Mouse (Mus musculus): ENCODE measurements around the gene Kif2a. TPM values are rescaled to one million over a fixed set of nuclear protein-coding genes. Genes with fewer than 3 reads are reported as not detected.

Gene Kif2a
- total RNA-seq (2021): 10 to 100 TPM; 20.4 to 30.3 TPM
- long read RNA-seq, experiment 1, full-length matches to known transcripts: 3 of 9 reads
- long read RNA-seq, experiment 1, partial matches to known transcripts: 4 of 9 reads
- long read RNA-seq, experiment 1, other reads (novel, unspliced or antisense): 2 of 9 reads
- long read RNA-seq, experiment 2, full-length matches to known transcripts: 3 of 11 reads
- long read RNA-seq, experiment 2, partial matches to known transcripts: 5 of 11 reads
- long read RNA-seq, experiment 2, other reads (novel, unspliced or antisense): 3 of 11 reads

- H3K27ac ChIP-seq: peak within 1 kb of the TSS; percentile 94
- TF ChIP-seq CTCF (IDR thresholded peaks at IDR 0.05): peak; percentile 22; the same call in 1 of the 2 replicates
- peak within 1 kb of the TSS; percentile 96 for H3K4me3 ChIP-seq
- intact Hi-C loops (cut with DNase I): loop anchor here (2.0 to 10.0 kb wide), 2 partner anchors 75 to 1133 kb away; partner anchors contain the start of genes Dimt1, Ercc8 and Ndufaf2
- DNase-seq: peak; percentile 60
Observed at GRCm38 (mm10) chr13:107021461-107022265, at the start of gene Kif2a. Kif2a (minus strand) TSS chr13:107022126.

GRCm38 (mm10) chr13:107069061-107069460 lies 47.1 kb upstream of the Kif2a start:
- no peak for DNase-seq
- Histone ChIP-seq H3K27ac (no peak overlapping the region), H3K4me3 (no peak overlapping the region)
- TF ChIP-seq CTCF (IDR thresholded peaks at IDR 0.05): no peak
- intact Hi-C loops (cut with DNase I): no loop called here

- no peak for DNase-seq
- no peak overlapping the region for H3K4me3 ChIP-seq
- TF ChIP-seq CTCF (IDR thresholded peaks at IDR 0.05): no peak
- H3K27ac ChIP-seq: no peak overlapping the region
- intact Hi-C loops (cut with DNase I): no loop called here
Observed at GRCm38 (mm10) chr13:107065098-107065855, 43.4 kb upstream of the Kif2a start.

GRCm38 (mm10) chr13:107064263-107064662 lies 42.3 kb upstream of the Kif2a start:
- Histone ChIP-seq H3K4me3 (no peak overlapping the region), H3K27ac (no peak overlapping the region)
- DNase-seq: no peak
- no peak for TF ChIP-seq CTCF (IDR thresholded peaks at IDR 0.05)
- intact Hi-C loops (cut with DNase I): no loop called here

- DNase-seq: no peak
- Histone ChIP-seq H3K4me3 (no peak overlapping the region), H3K27ac (no peak overlapping the region)
- intact Hi-C loops (cut with DNase I): no loop called here
- TF ChIP-seq CTCF (IDR thresholded peaks at IDR 0.05): no peak
Observed at GRCm38 (mm10) chr13:107063115-107063807, 41.3 kb upstream of the Kif2a start.

GRCm38 (mm10) chr13:107060098-107060497 lies 38.2 kb upstream of the Kif2a start:
- Histone ChIP-seq H3K27ac (no peak overlapping the region), H3K4me3 (no peak overlapping the region)
- DNase-seq: no peak
- no peak for TF ChIP-seq CTCF (IDR thresholded peaks at IDR 0.05)
- intact Hi-C loops (cut with DNase I): no loop called here

GRCm38 (mm10) chr13:107059460-107059859 lies 37.5 kb upstream of the Kif2a start:
- intact Hi-C loops (cut with DNase I): no loop called here
- no peak for TF ChIP-seq CTCF (IDR thresholded peaks at IDR 0.05)
- H3K4me3 ChIP-seq: no peak overlapping the region
- DNase-seq: no peak
- no peak overlapping the region for H3K27ac ChIP-seq

- no peak for DNase-seq
- Histone ChIP-seq H3K27ac (no peak overlapping the region), H3K4me3 (no peak overlapping the region)
- intact Hi-C loops (cut with DNase I): no loop called here
- TF ChIP-seq CTCF (IDR thresholded peaks at IDR 0.05): peak; percentile 20; the same call in 1 of the 2 replicates
Observed at GRCm38 (mm10) chr13:107056318-107056717, 34.4 kb upstream of the Kif2a start.

GRCm38 (mm10) chr13:107054496-107054895 lies 32.6 kb upstream of the Kif2a start:
- no peak for DNase-seq
- Histone ChIP-seq H3K4me3 (no peak overlapping the region), H3K27ac (no peak overlapping the region)
- intact Hi-C loops (cut with DNase I): no loop called here
- TF ChIP-seq CTCF (IDR thresholded peaks at IDR 0.05): no peak

- no peak overlapping the region for H3K4me3 ChIP-seq
- no peak for DNase-seq
- TF ChIP-seq CTCF (IDR thresholded peaks at IDR 0.05): no peak
- intact Hi-C loops (cut with DNase I): no loop called here
- H3K27ac ChIP-seq: no peak overlapping the region
Observed at GRCm38 (mm10) chr13:107051342-107051741, 29.4 kb upstream of the Kif2a start.

- TF ChIP-seq CTCF (IDR thresholded peaks at IDR 0.05): no peak
- no peak for DNase-seq
- Histone ChIP-seq H3K4me3 (no peak overlapping the region), H3K27ac (no peak overlapping the region)
- intact Hi-C loops (cut with DNase I): no loop called here
Observed at GRCm38 (mm10) chr13:107044229-107044628, 22.3 kb upstream of the Kif2a start.

- intact Hi-C loops (cut with DNase I): no loop called here
- Histone ChIP-seq H3K4me3 (no peak overlapping the region), H3K27ac (no peak overlapping the region)
- DNase-seq: no peak
- no peak for TF ChIP-seq CTCF (IDR thresholded peaks at IDR 0.05)
Observed at GRCm38 (mm10) chr13:107042551-107042950, 20.6 kb upstream of the Kif2a start.

Data from gastrocnemius, adult 2 months (tissue).